Mouse (Mus musculus) gastrocnemius, postnatal 4 days (tissue): ENCODE data around the gene Gm5926. TPM values are rescaled to one million over a fixed set of nuclear protein-coding genes. Genes with fewer than 3 reads are reported as not detected.
"Not testable (repeated sequence)": the region's sequence is repeated elsewhere in the genome, so short reads cannot be mapped to it uniquely, and the experiment has no call there.

Source experiments
- DNase-seq, 2 experiments: peaks; one replicate each; pipeline ENCODE4 v3.0.0; 2021 to 2022; ENCODE audit warnings: low spot score in 2 of 2, mixed read lengths in 2 of 2
- long read RNA-seq, 2 experiments: library from polyadenylated mRNA; stranded (forward); transcript quantifications; one replicate each; pipeline ENCODE4 v2.0.0; 2021
- total RNA-seq, 2 experiments: library from RNA; stranded (reverse); gene quantifications; 2 replicates each; pipeline ENCODE4 v1.2.3; 2021

The Gm5926 gene
- total RNA-seq, result not detected
- long read RNA-seq, experiment 1, result 0 reads
- long read RNA-seq, experiment 2, result 0 reads

DNA sequence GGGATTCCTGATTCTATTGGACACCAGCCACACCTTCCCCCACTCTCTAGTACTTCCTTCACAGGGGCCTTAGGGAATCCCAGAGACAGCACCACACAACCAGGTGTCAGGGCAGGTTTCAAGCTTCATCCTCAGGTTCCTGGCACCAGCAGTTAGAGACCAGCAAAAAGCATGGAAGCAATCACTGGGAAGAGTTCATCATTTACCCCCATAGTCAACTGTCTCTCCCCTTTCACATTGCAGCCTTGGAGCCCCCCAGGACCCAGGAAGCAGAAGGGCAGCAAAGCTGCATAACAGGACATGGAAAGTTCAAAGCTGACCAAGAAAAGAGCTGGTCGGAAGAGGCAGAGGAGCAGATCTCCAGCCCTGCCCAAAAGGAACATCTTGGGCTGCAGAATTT lies at the start of gene Gm5926:
TSS of gene Gm5926 (plus strand) at position 301 of the 400 bp plus-strand sequence.
- not testable (repeated sequence) for DNase-seq

DNA sequence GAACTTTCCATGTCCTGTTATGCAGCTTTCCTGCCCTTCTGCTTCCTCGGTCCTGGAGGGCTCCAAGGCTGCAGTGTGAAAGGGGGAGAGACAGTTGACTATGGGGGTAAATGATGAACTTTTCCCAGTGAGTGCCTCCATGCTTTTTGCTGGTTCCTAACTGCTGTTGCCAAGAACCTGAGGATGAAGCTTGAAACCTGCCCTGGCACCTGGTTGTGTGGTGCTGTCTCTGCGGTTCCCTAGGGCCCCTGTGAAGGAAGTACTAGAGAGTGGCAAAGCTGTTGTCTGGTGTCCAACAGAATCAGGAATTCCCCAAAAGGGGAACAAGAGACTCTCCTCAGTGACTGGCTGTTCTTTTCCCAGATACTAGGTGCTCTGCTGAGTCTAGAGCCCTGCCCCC lies 49.5 kb upstream of the Gm5926 start:
- DNase-seq, result not testable (repeated sequence)

DNA sequence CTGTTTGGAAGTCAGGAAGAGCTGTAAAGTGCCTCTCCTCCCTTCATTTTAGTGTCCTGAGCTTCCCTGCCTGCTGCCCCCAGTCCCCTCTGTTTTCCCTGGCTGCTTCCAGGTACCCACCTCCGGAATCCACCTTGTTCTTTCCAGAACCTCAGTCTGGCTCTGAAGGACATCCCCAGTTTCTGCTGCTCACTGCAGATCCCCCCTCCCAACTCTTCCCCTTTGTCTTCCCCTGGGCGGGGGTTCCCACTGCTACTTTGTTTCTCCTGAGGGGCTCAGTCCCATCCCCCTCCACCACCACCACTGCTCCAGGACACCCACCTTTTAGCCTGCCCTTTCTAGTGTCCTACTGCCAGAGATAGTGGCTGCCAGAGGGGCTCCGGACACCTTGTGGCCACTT lies 49.1 kb upstream of the Gm5926 start:
- not testable (repeated sequence) for DNase-seq

Other genes starting within 250 kb of the Gm5926 start
- not detected for gene Btbd35f1, start 90.7 kb upstream of the Gm5926 start, total RNA-seq
- not detected for gene Btbd35f21, start 75.4 kb downstream of the Gm5926 start, total RNA-seq
- gene Btbd35f30, start 243.9 kb downstream of the Gm5926 start, total RNA-seq, result not detected